Mouse (Mus musculus) testis, postnatal 10 days (tissue): Measurements from ENCODE around the gene Olfr1255.

Source experiments
- DNase-seq: peaks from one replicate; pipeline ENCODE4 v3.0.0; 2021; ENCODE audit warnings: low spot score

Olfr1255 gene

GRCm38 (mm10) chr2:89811751-89812150 is at the start of gene Olfr1255:
Gene Olfr1255, plus strand, starts transcription at chr2:89812051.
- no peak for DNase-seq

- no peak for DNase-seq
Observed at GRCm38 (mm10) chr2:89793519-89793918, 18.3 kb upstream of the Olfr1255 start, which contains the start of gene Olfr1254. Gene Olfr1254, minus strand, starts transcription at chr2:89793619.

- DNase-seq: no peak
Observed at GRCm38 (mm10) chr2:89799583-89799982, 12.3 kb upstream of the Olfr1255 start.

GRCm38 (mm10) chr2:89810751-89811150 is 1.1 kb upstream of the Olfr1255 start:
- DNase-seq: no peak

GRCm38 (mm10) chr2:89820216-89820615 is 8.4 kb downstream of the Olfr1255 start:
- DNase-seq: no peak

GRCm38 (mm10) chr2:89841455-89841854 is 29.6 kb downstream of the Olfr1255 start, which contains the start of gene Olfr1256:
Gene Olfr1256, minus strand, starts transcription at chr2:89841555.
- no peak for DNase-seq

- DNase-seq: no peak
Observed at GRCm38 (mm10) chr2:89848105-89848504, 36.3 kb downstream of the Olfr1255 start, which contains the start of gene Olfr48. Gene Olfr48, minus strand, starts transcription at chr2:89848205.

GRCm38 (mm10) chr2:89849230-89849629 is 37.4 kb downstream of the Olfr1255 start:
- DNase-seq: no peak
